16 mouse cellular contexts compared by ENCODE assay signal in genomic region chr12:35775396-35775795, GRCm38 (mm10).
"Had no signal": no experiment of that assay in that cellular context is flagged by ENCODE, and none has a peak within 500 bp of the region (broad histone marks: within the 10 kb centered on the region; RNA-seq: fewer than 3 reads in every experiment).

No protein-coding gene starts in this region.

- H3K27ac ChIP-seq: neural tube, embryonic 12.5 days; neural tube, embryonic 13.5 days; neural tube, embryonic 15.5 days; stomach, embryonic 15.5 days; stomach, postnatal 0 days had no signal

- DNase-seq: retina, postnatal 1 day; right cerebral cortex, adult 18-20 months; right cerebral cortex, postnatal 25 days; right cerebral cortex, postnatal 4 days; spleen, adult 18-20 months; thymus, adult 18-20 months; thymus, adult 2 months; thymus, postnatal 14 days; thymus, postnatal 25 days; thymus, postnatal 36 days; thymus, postnatal 4 days had no signal

- H3K27me3 ChIP-seq: neural tube, embryonic 12.5 days; neural tube, embryonic 13.5 days; neural tube, embryonic 15.5 days; stomach, embryonic 15.5 days had no signal

- H3K4me2 ChIP-seq: neural tube, embryonic 12.5 days; neural tube, embryonic 13.5 days; neural tube, embryonic 15.5 days; stomach, embryonic 15.5 days had no signal

- H3K36me3 ChIP-seq: neural tube, embryonic 12.5 days; neural tube, embryonic 13.5 days; neural tube, embryonic 15.5 days; stomach, embryonic 15.5 days had no signal

- H3K4me1 ChIP-seq: neural tube, embryonic 12.5 days; neural tube, embryonic 13.5 days; neural tube, embryonic 15.5 days; stomach, embryonic 15.5 days had no signal

- H3K9me3 ChIP-seq: neural tube, embryonic 12.5 days; neural tube, embryonic 13.5 days; neural tube, embryonic 15.5 days; stomach, embryonic 15.5 days had no signal

- H3K9ac ChIP-seq: neural tube, embryonic 12.5 days; neural tube, embryonic 13.5 days; neural tube, embryonic 15.5 days; stomach, embryonic 15.5 days had no signal

- H3K4me3 ChIP-seq: neural tube, embryonic 12.5 days; neural tube, embryonic 13.5 days; neural tube, embryonic 15.5 days; stomach, embryonic 15.5 days had no signal
